Mouse (Mus musculus): Measurements from ENCODE around the gene Gm11555. TPM values are rescaled to one million over a fixed set of nuclear protein-coding genes. Genes with fewer than 3 reads are reported as not detected.
"Not testable (repeated sequence)": the region's sequence is repeated elsewhere in the genome, so short reads cannot be mapped to it uniquely, and the experiment has no call there.

Gene Gm11555
- polyA plus RNA-seq (2012; rRNA removed) = not detected in 2 replicates

- WGBS = 68% methylated on average over 2 of the region's 2 CpGs
- H3K4me1 ChIP-seq (ENCODE audit: control insufficient read depth, insufficient read depth, low read length) = no peaks in the 10 kb centered on the region
- no peak for TF ChIP-seq CTCF (IDR thresholded peaks at IDR 0.05; ENCODE audit: insufficient read depth, low read length)
- TF ChIP-seq POLR2A (IDR thresholded peaks at IDR 0.05; ENCODE audit: borderline replicate concordance, extremely low read depth, low read depth, low read length) = no peak
Observed at GRCm38 (mm10) chr11:99650136-99650535, at the start of gene Gm11555. TSS of gene Gm11555 (minus strand) at chr11:99650236.

GRCm38 (mm10) chr11:99690463-99690862 lies 40.4 kb upstream of the Gm11555 start, which contains the start of gene Gm14190:
TSS of gene Gm14190 (minus strand) at chr11:99690740.
- Histone ChIP-seq H3K4me1 (ENCODE audit: control insufficient read depth, insufficient read depth, low read length) (no peaks in the 10 kb centered on the region), H3K4me3 (replicated peaks; ENCODE audit: extremely low read depth, low read depth, low read length) (no peak within 1 kb of the TSS)
- WGBS = 69% methylated on average over 1 of the region's 1 CpGs
- DNase-seq = no peak
- TF ChIP-seq CTCF (IDR thresholded peaks at IDR 0.05; ENCODE audit: insufficient read depth, low read length) = no peak
- no peak for TF ChIP-seq POLR2A (IDR thresholded peaks at IDR 0.05; ENCODE audit: borderline replicate concordance, extremely low read depth, low read depth, low read length)

More at GRCm38 (mm10) chr11:99650136-99650535, at the start of gene Gm11555:
- DNase-seq = no peak
- H3K4me3 ChIP-seq (replicated peaks; ENCODE audit: extremely low read depth, low read depth, low read length) = no peak within 1 kb of the TSS

- 64% methylated on average over 1 of the region's 1 CpGs for WGBS
- DNase-seq; H3K4me1 ChIP-seq (ENCODE audit: control insufficient read depth, insufficient read depth, low read length); H3K4me3 ChIP-seq (replicated peaks; ENCODE audit: extremely low read depth, low read depth, low read length): not testable (repeated sequence)
Observed at GRCm38 (mm10) chr11:99685235-99685634, 35.2 kb upstream of the Gm11555 start.

GRCm38 (mm10) chr11:99683481-99683880 lies 33.4 kb upstream of the Gm11555 start:
- H3K4me3 ChIP-seq (replicated peaks; ENCODE audit: extremely low read depth, low read depth, low read length) = no peak overlapping the region
- no peak for TF ChIP-seq CTCF (IDR thresholded peaks at IDR 0.05; ENCODE audit: insufficient read depth, low read length)
- TF ChIP-seq POLR2A (IDR thresholded peaks at IDR 0.05; ENCODE audit: borderline replicate concordance, extremely low read depth, low read depth, low read length) = no peak
- no peak for DNase-seq
- WGBS = 76% methylated on average over 2 of the region's 2 CpGs
- no peaks in the 10 kb centered on the region for H3K4me1 ChIP-seq (ENCODE audit: control insufficient read depth, insufficient read depth, low read length)

GRCm38 (mm10) chr11:99665860-99666259 lies 15.8 kb upstream of the Gm11555 start, which contains the start of gene Krtap4-6:
TSS of gene Krtap4-6 (minus strand) at chr11:99665960.
- H3K4me1 ChIP-seq (ENCODE audit: control insufficient read depth, insufficient read depth, low read length) = no peaks in the 10 kb centered on the region
- TF ChIP-seq CTCF (IDR thresholded peaks at IDR 0.05; ENCODE audit: insufficient read depth, low read length) (no peak), POLR2A (IDR thresholded peaks at IDR 0.05; ENCODE audit: borderline replicate concordance, extremely low read depth, low read depth, low read length) (no peak)
- H3K4me3 ChIP-seq (replicated peaks; ENCODE audit: extremely low read depth, low read depth, low read length) = no peak within 1 kb of the TSS
- no peak for DNase-seq

GRCm38 (mm10) chr11:99662802-99663201 lies 12.8 kb upstream of the Gm11555 start:
- TF ChIP-seq CTCF (IDR thresholded peaks at IDR 0.05; ENCODE audit: insufficient read depth, low read length) = no peak
- TF ChIP-seq POLR2A (IDR thresholded peaks at IDR 0.05; ENCODE audit: borderline replicate concordance, extremely low read depth, low read depth, low read length) = no peak
- H3K4me3 ChIP-seq (replicated peaks; ENCODE audit: extremely low read depth, low read depth, low read length) = no peak overlapping the region

GRCm38 (mm10) chr11:99659256-99659655 lies 9.2 kb upstream of the Gm11555 start:
- 74% methylated on average over 4 of the region's 4 CpGs for WGBS
- no peak overlapping the region for H3K4me3 ChIP-seq (replicated peaks; ENCODE audit: extremely low read depth, low read depth, low read length)
- no peak for DNase-seq
- TF ChIP-seq CTCF (IDR thresholded peaks at IDR 0.05; ENCODE audit: insufficient read depth, low read length) (no peak), POLR2A (IDR thresholded peaks at IDR 0.05; ENCODE audit: borderline replicate concordance, extremely low read depth, low read depth, low read length) (no peak)
- no peaks in the 10 kb centered on the region for H3K4me1 ChIP-seq (ENCODE audit: control insufficient read depth, insufficient read depth, low read length)

More at GRCm38 (mm10) chr11:99662802-99663201, 12.8 kb upstream of the Gm11555 start:
- no peaks in the 10 kb centered on the region for H3K4me1 ChIP-seq (ENCODE audit: control insufficient read depth, insufficient read depth, low read length)
- no peak for DNase-seq
- 80% methylated on average over 10 of the region's 10 CpGs for WGBS

GRCm38 (mm10) chr11:99658467-99659010 lies 8.5 kb upstream of the Gm11555 start, which contains the start of gene Gm11563:
TSS of gene Gm11563 (minus strand) at chr11:99658960.
- WGBS = 72% methylated on average over 10 of the region's 10 CpGs
- not testable (repeated sequence) for H3K4me3 ChIP-seq (replicated peaks; ENCODE audit: extremely low read depth, low read depth, low read length); DNase-seq; H3K4me1 ChIP-seq (ENCODE audit: control insufficient read depth, insufficient read depth, low read length)

GRCm38 (mm10) chr11:99657051-99657450 lies 7.0 kb upstream of the Gm11555 start:
- Histone ChIP-seq H3K4me1 (ENCODE audit: control insufficient read depth, insufficient read depth, low read length) (no peaks in the 10 kb centered on the region), H3K4me3 (replicated peaks; ENCODE audit: extremely low read depth, low read depth, low read length) (no peak overlapping the region)
- TF ChIP-seq CTCF (IDR thresholded peaks at IDR 0.05; ENCODE audit: insufficient read depth, low read length) (no peak), POLR2A (IDR thresholded peaks at IDR 0.05; ENCODE audit: borderline replicate concordance, extremely low read depth, low read depth, low read length) (no peak)
- WGBS = 47% methylated on average over 5 of the region's 5 CpGs
- DNase-seq = no peak

GRCm38 (mm10) chr11:99646444-99646843 lies 3.6 kb downstream of the Gm11555 start:
- whole genome bisulfite sequencing = 81% methylated on average over 15 of the region's 15 CpGs
- no peak for DNase-seq
- Histone ChIP-seq H3K4me1 (ENCODE audit: control insufficient read depth, insufficient read depth, low read length) (no peaks in the 10 kb centered on the region), H3K4me3 (replicated peaks; ENCODE audit: extremely low read depth, low read depth, low read length) (no peak overlapping the region)
- TF ChIP-seq CTCF (IDR thresholded peaks at IDR 0.05; ENCODE audit: insufficient read depth, low read length) (no peak), POLR2A (IDR thresholded peaks at IDR 0.05; ENCODE audit: borderline replicate concordance, extremely low read depth, low read depth, low read length) (no peak)
